Mouse (Mus musculus) frontal cortex, adult 2 months (tissue): Measurements from ENCODE around the gene Fezf2. TPM values are rescaled to one million over a fixed set of nuclear protein-coding genes. Genes with fewer than 3 reads are reported as not detected.

ENCODE experiments used
- DNase-seq, 2 experiments: peaks; one replicate each; pipeline ENCODE4 v3.0.0; 2022; ENCODE audit warnings: low spot score in 1 of 2; ENCODE audit errors: extremely low spot score in 1 of 2
- polyA plus RNA-seq: library from polyadenylated mRNA; depleted of rRNA; stranded (reverse); fragments of >200 nt; gene quantifications from 2 replicates; pipeline ENCODE4 v1.2.3, GENCODE M21; 2012

The Fezf2 gene
- polyA plus RNA-seq, 1 experiment: 17.2 TPM

DNA sequence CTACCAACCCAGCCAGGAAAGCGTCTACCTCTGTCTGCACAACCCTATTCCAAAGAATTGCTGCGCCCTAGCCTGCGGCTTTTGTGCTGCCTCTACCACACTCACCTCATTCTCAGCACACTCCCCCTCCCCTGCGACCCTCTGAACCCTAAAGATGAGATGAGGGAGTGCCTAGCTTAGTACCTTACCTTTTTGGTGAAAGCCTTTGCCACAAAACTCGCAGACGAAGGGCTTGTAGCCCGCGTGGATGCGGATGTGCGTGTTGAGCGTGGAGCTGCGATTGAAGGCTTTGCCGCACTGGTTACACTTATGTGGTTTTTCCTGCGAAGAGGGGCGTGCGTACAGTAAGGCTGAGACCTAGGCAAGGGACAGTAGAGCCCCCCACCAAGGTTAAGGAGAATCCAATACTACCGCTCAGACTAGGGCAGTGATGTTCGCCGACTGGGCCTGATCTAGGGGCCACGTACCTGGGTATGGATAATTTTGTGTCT is 4.5 kb downstream of the Fezf2 start:
- DNase-seq: no peak

DNA sequence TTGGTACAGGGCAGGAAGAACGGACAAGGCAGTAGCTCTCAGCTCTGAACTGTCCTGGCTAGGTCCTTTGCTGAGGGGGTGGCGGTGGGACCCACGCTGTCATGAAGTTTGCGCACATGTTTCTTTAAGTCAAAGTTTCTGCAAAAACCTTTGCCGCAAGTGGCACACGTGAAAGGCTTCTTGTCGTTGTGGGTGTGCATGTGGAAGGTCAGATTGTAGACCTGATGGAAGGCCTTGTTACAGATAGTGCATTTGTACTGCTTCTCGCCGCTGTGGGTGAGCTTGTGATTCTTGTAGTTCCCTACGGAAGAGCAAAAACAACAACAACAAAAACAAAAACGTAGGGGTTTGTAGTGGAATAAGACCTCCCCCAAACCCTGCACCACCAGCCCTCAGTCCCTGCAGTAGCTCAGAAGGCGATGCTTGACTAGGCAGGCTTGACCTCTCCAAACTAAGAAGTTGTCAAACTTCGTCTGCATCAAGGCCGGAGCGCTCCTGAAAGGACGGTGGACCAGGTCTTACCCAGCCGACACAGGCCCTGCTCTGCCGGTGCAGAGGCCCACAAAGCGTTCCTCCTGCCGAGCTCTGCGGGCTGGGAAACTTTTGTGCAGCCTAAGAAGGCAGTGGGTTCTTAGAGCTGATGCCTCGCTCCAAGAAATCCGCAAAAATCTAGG is 5.4 kb downstream of the Fezf2 start:
- no peak for DNase-seq

DNA sequence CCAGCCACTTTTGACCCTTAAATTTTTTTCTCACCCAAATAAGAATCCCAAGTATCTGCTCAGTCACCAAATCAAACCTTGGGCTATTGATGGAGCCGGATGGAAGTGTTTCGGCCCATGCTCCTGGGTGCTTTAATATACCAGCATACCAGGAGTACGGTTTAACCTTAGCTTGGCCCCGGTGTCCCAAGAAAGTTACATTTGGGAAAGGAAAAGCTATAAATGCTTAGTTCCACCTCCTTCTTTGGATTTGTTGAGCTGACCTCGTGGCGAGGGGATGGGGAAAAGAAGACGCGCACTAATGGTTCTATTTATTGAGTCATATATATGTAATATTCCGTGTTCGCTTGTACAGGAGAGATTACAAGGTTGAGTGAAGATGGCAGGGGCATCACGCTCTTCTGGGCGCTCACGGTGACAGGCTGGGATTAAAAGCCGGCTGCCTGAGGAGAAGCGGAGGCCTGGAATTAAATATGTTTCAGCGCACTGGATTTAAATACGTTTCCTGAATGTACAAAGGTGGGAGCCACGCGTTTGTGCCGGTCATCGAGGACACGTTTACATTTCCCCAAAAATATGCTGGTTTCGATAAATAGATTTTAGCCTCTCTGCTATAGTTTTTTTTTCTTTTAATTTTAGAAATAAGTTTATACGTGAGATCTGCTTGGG is 6.1 kb downstream of the Fezf2 start:
- no peak for DNase-seq

DNA sequence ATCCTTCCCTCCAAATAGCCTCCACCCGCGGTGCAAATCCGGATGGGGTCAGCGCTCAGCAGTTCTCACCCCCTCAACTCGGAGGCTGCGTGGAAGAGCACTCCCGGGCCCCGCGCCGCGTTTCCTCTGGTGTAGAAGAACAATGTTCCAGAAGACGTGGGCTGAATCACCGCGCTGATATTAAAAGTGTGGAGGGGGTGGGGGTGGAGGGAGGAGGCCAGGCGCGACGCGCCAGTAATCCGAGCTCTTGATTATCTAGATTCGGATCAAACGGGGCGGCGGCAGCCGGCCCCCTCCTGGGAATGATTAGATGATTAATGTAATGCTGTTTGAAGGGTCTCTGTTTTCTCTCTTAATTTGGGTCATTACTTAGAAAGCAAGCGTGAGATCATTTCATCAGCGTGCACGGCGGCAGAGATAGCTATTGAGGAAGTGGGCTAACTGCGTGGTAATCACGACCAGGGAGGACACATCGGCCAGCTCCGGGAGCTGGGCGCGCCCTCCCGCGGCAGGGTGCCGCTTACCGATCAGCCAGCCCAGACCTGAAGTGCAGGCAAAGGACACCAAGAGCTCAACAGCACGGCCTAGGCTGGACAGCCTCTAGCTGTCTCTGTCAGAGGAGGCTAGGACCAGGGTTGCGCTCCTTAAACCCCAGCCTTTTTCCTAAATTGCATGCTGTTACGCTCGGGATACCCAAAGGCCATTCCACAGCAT is 6.8 kb downstream of the Fezf2 start:
- DNase-seq: no peak

DNA sequence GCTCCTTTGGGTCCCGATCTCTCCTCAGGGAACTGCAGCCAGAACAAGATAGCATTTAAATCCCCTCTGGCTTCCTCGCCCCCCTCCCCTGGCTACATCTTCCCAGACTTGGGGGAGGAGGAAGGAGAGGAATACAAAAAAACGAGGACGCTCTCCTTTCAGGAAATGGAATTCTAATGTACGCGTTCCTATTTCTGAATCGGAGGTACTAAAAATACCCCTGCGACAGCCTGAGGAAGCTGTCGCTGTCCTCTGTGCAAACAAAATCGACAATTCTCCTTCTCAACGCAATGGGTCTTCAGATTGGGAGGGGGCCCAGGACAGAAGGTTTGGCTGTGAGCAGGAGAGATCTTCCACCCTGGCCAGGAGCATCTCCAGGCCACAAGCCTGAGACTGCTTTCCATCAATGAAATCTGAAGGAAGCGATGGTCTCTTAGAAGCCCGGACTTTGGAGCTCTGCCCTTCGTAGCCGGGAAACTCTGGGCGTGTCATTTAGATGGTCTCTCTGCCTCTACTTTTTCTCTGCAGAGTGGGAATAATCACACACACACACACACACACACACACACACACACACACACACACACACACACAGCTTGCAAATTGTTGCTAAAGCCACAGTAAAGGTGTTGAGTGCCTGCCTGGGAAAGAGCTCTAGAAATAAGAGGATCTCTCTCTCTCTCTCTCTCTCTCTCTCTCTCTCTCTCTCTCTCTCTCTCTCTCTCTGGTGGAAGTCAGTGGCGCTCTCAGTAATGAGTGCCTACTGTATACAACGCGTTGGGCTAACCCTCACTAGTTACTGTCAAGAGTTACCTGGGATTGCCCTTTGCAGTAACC is 7.5 kb downstream of the Fezf2 start:
- no peak for DNase-seq

DNA sequence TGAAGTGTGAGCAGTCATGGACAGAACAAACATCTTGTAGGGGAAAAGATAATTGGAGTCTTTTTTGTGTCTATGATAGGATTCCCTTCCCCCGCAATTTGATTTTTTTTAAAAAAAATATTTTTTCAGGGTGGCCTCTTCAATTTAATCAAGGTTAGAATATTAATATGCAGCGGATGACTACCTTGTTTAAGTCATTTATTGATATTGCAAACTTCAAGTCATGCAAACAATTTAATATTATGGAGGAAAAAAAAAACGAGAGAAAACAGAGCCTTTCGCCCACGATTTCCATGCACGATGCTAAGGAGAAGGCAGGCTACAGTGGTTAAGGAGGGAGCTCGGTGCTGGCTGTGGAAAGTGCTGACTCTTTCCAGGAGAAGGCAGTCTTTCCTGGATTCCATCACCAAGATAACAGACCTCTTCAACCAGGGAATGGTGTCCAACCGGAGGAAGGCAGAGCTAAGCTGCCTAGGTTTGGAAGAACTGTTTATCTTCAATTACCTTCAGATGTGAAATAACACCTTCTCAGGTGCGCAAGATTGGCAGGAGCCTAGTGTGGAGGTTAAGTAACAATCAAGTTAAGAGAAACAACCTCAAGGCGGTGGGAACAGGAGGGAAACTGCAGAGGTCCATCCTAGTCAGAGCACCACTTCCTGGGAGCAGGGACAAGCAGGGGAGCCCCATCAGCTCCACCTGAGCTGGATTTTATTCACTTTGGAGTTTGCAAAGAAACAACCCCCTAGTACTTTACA is 9.0 kb downstream of the Fezf2 start:
- no peak for DNase-seq

DNA sequence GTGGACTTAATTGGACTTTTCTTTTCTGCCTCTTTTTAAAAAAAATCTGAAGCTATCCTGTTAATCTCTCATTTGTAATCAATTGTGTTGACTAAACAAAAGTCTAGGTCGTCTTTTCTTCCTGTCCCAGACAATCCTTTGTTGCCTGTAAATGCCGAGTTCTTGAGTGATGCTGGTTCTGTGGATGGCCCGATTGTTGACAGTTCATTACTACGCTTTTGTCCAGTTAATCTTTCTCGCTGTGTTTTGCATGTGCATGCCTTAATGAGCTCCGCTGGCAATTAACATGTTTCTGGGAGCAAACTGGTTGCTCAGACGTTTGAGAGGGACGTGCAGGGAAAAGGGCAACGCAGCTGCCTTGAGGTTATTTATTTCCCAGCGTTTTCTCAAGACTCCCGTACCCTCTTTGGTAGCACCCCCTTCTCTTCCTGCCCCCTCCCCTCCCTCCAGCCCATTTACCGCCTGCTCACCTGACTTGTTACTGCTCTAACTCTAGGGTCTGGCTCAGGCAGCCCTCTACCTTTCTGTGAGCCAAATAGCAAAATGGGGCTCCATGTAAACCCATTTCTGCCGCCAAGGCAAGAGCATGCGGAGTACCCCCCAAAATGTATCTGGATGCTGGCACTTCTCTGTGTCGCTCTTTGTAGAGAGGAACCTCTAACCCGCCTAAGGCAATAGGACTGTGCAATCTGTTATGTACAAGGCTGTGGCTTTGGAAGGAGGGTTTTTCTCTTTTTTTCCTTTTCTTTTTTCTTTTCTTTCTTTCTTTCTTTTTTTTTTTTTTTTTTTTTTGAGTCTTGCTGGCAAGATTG is 9.8 kb downstream of the Fezf2 start:
- no peak for DNase-seq

DNA sequence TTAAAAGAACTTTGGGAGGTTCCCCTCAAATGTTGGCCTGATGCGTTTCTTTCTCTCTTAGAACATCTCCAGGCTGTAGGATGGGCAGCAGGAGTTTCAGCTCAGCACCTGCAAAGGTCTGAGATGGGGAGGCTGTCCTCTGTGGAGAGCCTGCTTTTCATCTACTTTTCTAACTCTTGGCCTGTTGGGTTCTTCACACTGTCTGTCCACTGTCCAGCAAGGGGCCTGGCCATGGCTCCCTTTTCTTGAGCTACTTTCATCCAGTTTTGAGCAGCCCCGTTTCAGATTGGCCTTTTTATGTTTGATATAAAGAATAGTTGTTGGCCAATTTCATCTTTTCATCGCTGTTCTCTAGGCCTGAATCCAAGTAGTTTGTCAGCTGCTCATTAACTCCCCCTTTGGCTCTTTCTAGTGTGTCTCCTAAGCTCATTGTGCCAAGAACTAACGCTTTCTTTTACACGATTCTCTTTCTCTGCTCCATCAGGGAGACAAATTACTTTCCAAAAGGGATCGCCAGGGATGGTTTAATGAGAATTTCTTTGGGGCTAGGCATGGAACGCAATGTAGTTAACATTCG is 10.5 kb downstream of the Fezf2 start:
- peak in 1 of 2 experiments; percentile 59 for DNase-seq

DNA sequence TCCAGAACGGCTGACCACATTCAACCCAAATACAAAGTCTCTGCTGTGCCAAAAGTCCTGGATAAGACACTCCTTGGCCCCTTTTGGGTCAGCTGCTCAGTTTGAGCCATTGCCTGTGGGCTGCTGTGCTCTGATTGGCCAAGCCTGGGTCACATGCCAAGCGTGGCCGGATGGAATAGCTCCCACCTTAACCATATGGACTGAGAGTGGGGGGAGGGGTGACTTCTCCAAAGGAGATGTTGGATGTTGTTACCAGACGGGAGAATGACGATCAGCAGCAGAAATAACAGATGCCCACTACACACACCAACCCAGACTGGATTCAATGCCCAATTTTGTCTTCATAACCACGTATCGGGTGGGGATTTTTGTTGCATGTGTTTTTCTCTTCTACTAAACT is 13.1 kb downstream of the Fezf2 start:
- no peak for DNase-seq

DNA sequence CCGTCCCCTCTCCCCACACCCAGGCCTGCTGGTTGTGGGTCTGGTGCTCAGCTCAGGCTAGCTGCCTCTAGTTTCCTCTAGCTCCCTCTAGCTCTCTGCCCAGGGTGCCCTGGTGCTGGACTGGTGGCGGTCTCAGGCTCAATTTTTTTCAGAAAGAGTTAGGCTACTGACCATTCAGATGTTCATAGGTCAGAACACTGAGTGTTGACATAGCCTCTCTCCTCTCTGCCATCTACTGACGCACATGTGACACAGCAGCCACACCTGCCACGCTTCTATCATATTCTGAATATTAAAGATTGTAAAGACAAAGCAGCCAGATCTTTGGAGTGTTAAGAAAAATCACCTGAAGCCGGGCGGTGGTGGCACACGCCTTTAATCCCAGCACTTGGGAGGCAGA is 14.4 kb downstream of the Fezf2 start:
- DNase-seq: no peak

DNA sequence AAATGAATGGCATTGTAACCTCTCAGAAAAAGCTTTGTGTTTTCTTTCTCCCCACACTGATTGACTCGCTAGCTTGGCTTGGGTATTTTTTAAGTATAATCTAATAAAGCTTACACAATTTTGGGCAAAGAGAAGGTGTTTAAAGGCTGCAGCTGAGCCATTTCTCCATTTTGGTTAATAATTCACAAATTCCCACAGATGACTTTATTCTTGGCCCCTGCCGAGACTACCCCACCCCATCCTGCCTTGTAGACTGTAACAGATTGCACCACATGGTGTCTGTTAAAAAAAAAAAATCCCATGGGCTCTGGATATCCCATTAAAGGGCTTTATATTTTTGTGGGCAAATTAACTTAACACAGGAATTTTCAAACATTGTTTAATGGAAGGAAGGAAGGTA is 44.9 kb downstream of the Fezf2 start:
- DNase-seq: no peak

DNA sequence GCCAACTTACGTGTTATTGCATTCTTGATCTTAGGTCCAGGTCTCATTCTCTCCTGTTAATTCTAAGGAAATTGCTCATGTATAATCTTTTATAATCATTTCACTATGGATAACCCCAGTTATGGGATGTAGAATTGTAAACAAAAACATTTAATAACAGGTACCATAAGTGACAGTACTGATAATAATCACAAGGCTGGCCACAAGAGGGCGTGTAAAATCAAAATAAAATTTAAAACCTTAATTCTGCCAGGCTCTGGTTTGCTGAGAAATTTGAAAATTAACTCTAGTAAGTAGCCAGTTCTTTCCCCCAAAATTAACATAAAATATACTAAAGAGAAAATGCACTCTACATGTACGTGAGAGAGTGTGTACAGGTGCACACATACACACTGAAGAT is 47.3 kb downstream of the Fezf2 start:
- peak in 1 of 2 experiments; percentile 71 for DNase-seq

DNA sequence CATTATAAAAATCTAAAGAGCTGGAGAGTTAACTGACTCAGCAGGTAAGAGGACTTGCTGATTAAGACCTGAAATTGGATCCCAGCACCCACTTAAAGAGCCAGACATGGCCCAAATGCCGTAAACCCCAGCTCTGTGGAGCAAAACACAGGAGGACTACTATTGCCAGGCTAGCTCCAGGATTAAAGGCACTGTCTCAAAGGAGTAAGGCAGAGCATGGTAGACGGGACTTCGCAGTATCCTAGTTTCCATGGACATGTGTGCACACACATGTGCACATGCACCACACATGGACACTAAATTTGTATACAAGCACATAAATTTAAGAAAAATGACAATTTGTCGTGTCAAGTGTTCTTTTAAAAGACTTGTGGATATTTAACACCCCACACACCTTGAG is 47.7 kb downstream of the Fezf2 start:
- no peak for DNase-seq

DNA sequence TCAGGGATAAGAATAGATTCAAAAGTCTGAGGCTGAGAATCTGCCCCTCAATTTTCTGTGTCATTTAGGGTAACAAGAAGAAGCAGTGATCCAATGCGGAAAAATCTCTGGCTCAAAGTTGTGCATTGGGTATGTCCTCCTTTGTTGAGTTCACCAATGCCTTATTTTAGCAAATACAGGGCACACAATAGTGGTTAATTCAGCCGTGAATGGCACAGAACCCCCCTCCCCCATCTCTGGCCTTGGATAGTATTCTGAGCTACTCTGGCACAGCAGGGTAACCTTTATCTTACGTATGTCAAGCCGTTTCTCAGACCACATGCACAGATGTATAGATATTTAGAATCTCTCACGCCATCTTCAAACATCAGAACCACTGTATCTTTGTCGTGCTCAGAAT is 48.3 kb downstream of the Fezf2 start:
- DNase-seq: no peak

DNA sequence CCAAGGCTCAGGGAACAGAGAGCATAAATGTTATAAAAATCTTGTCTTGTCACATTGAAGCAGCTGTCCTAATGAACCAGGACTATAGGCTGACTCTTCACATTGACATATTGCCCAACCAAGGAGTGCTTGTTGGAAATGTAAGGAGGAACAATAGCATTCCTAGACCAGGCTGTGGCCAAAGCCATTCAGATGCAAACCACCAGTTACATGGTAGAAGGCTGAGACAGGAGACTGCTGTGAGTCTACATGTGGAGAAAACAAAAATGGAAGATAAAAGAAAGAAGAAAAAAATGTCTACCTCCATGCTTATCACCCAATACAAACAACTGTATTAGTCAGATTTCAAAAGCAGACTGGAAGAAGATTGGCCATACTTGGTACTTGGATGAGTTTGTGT is 48.8 kb downstream of the Fezf2 start:
- no peak for DNase-seq

DNA sequence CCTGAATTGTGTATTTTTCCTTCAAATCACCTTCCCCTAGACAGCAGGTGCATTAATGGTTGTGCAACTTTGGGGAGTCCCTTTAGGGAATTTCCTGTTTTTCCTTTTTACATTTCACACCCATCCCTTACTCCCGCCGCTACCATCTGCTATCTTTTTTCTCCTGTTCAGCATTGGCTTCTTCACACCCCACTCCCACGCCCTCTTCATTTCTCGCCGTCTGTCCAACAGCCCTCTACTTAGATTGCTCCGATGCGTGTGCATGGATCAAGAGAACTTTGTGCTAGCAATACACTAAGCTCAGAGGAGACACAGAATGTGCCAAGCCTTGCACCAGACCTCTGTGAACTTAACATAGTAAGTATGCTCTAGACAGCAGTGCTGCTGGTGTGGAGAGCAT is 51.6 kb downstream of the Fezf2 start:
- peak; percentile 78 to 90 for DNase-seq
